Mouse (Mus musculus): ENCODE data around the gene Tada2a.

DNA sequence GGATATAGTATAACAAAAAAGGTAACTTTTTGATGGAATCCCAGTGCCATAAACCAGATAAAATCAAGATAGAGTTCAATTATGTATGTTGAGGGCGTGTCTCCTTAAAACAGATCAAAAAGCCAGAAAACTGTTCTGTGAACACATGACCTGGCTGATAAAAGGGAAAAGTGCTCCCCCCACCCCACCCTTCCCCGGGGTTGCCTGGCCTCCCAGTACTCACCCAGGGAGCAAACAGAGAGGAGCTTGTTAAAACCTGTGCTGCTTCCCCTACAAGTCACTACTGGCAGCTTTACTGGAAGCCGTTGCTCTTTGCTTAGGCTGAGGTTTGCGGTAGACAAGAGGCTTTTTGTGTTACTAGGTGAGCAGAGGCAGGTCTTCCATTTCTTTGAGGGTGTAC is 82.1 kb downstream of the Tada2a start:
- no peak for TF ChIP-seq EP300 (IDR thresholded peaks at IDR 0.05; ENCODE audit: low read depth)
- no peak for TF ChIP-seq CTCF (IDR thresholded peaks at IDR 0.05; ENCODE audit: low read depth)

Measured in heart, postnatal 0 days (tissue).